Mouse (Mus musculus): ENCODE data around the gene Arntl. TPM values are rescaled to one million over a fixed set of nuclear protein-coding genes. Genes with fewer than 3 reads are reported as not detected.
"Not testable (repeated sequence)": the region's sequence is repeated elsewhere in the genome, so short reads cannot be mapped to it uniquely, and the experiment has no call there.

The Arntl gene
- polyA plus RNA-seq, 1 experiment from 2014 or later = 14.6 TPM

DNA sequence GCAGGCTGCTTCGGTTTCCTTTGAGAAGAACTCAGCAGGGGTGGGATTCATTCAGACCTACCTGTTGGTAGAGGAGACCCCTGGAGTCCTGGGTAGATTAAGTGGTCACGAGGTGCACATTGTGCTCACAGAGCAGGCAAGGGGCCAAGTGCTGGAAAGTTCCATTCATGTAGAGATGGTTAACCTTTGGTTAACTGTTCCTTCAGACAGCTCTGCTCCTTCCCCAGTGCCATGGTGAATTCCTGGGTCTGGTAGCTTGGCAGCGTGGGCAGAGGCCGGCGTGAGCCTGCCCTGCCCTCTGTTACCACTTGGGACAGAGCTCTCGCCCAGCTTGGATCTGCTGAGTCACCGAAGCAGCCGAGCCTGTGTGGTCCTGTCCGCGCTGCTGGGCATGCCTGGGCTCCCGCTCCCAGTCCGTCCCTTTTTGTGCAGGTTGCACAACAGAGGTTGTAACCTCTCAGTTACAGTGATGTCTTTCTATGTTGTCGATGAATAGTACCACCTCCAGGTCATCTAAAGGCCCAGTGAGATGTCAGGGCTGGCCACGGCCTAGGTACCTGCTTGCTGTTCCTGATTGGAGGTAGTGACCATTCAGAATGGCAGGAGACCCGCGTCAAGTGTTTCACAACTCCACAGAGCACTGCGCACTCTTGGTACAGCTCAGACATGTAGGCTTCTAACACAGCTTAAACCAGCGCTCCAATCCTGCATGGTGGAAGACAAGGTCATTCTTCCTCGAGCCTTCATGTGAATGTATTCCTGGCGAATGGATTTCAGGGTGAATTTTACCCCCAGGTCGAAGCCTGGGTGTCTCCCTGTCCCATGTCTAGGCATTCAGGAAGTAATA lies 53.3 kb downstream of the Arntl start:
- WGBS = 78% methylated on average over 21 of the region's 21 CpGs
- Histone ChIP-seq H3K36me3 (ENCODE audit: control insufficient read depth, insufficient read depth, low read length) (no peaks in the 10 kb centered on the region), H3K9me3 (ENCODE audit: control insufficient read depth, low read depth, low read length) (no peaks in the 10 kb centered on the region), H3K9ac (replicated peaks; ENCODE audit: low read depth, low read length) (no peak overlapping the region), H3K27me3 (ENCODE audit: control insufficient read depth, insufficient read depth, low read length) (no peaks in the 10 kb centered on the region), H3K4me2 (replicated peaks; ENCODE audit: low read depth, low read length) (no peak overlapping the region), H3K27ac (ENCODE audit: low read length) (no peak overlapping the region), H3K4me1 (ENCODE audit: control insufficient read depth, insufficient read depth, low read length) (no peaks in the 10 kb centered on the region), H3K4me3 (ENCODE audit: low read depth, low read length) (no peak overlapping the region)
- no peak for ATAC-seq (ENCODE audit: insufficient number of reproducible peaks, insufficient read depth, low FRiP score, low read depth)

DNA sequence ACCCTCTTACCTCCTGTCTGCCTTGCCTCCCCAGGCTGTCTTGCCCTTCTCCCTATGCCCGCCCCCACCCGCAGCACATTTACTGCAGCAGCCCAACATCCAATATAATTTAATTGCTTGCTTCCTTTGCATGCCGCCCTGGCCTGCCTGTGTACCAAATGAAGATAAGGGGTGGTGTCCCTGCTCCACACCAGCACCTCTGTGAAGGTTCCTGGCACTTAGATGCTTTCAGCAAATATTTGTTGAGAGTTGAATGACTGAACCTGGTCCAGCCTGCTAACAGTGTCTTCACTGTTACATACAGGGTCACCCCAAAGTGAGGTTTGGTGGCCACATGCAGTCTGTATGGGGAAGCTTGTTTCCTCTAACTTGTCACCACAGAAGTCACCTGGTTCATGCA lies 54.4 kb downstream of the Arntl start:
- Histone ChIP-seq H3K27me3 (ENCODE audit: control insufficient read depth, insufficient read depth, low read length) (no peaks in the 10 kb centered on the region), H3K4me1 (ENCODE audit: control insufficient read depth, insufficient read depth, low read length) (no peaks in the 10 kb centered on the region), H3K4me3 (ENCODE audit: low read depth, low read length) (no peak overlapping the region), H3K36me3 (ENCODE audit: control insufficient read depth, insufficient read depth, low read length) (no peaks in the 10 kb centered on the region), H3K9me3 (ENCODE audit: control insufficient read depth, low read depth, low read length) (no peaks in the 10 kb centered on the region), H3K27ac (ENCODE audit: low read length) (no peak overlapping the region), H3K9ac (replicated peaks; ENCODE audit: low read depth, low read length) (no peak overlapping the region), H3K4me2 (replicated peaks; ENCODE audit: low read depth, low read length) (no peak overlapping the region)
- ATAC-seq (ENCODE audit: insufficient number of reproducible peaks, insufficient read depth, low FRiP score, low read depth) = no peak
- WGBS = 68% methylated on average over 3 of the region's 3 CpGs

DNA sequence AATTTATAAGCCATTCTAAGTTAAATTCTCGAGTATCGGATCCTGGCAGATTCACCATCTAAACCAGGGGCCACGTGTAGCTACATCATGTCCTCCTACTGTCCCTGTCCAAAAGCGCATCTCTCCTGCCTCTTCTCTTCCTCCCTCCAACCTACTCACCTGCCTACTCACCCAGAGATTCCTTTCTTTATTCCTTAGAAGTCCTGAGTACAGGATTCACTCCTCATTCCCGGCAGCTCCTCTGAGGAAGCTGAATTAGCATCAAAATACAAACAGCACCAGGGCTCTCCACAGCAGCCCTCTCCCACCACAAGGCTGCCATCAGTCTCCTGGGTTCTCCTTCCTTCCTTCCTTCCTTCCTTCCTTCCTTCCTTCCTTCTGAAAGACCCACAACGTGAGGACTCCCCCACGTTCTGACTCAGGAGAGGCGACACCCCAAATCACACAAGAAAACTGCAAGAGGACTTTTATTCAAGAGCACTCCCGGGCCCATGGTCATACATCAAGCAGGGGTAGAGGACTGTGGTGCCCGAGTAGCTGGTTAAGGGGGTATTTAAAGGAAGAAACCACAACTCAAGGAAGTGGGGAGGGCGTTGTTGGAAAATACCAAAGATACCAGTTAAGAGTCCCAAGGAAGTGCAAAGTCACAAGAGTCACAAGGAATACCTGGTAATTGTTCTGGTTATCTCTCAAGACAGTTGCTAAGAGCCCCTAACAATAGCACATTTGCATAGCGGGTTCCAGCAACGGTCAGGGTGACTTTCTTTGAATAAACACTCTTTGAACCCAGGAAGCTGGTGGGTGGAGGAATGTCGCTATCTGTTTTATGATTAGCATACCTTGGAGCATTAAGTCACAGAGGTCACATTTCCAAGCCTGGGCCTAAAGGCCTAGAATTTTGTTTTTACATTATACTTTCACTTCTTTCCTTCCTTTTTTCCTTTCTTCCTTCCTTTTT lies 55.5 kb downstream of the Arntl start:
- not testable (repeated sequence) for H3K27me3 ChIP-seq (ENCODE audit: control insufficient read depth, insufficient read depth, low read length); H3K9me3 ChIP-seq (ENCODE audit: control insufficient read depth, low read depth, low read length); H3K4me3 ChIP-seq (ENCODE audit: low read depth, low read length); H3K9ac ChIP-seq (replicated peaks; ENCODE audit: low read depth, low read length); H3K36me3 ChIP-seq (ENCODE audit: control insufficient read depth, insufficient read depth, low read length); H3K27ac ChIP-seq (ENCODE audit: low read length); H3K4me2 ChIP-seq (replicated peaks; ENCODE audit: low read depth, low read length); H3K4me1 ChIP-seq (ENCODE audit: control insufficient read depth, insufficient read depth, low read length); ATAC-seq (ENCODE audit: insufficient number of reproducible peaks, insufficient read depth, low FRiP score, low read depth)
- 40% methylated on average over 14 of the region's 14 CpGs for whole genome bisulfite sequencing

DNA sequence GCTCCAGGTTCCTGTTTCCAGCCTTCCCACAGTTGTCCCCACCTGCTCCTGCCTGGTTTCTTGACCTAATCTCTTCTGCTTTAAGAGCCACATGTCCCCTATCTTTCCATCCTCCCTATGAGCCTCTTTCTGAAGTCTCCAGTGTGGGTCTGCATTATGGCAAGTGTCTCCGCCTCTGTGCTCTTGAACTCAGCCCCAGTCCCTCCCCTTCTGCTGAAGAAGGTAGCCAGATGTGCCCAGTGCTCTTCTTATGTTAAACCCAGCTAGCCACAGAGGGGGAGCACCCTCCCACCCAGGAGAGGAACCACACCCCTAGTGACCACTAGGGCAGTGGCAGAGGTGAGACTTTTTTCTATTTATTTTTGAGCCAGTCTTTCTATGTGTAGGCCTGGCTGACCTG lies 56.7 kb downstream of the Arntl start:
- Histone ChIP-seq H3K4me2 (replicated peaks; ENCODE audit: low read depth, low read length) (no peak overlapping the region), H3K27ac (ENCODE audit: low read length) (no peak overlapping the region), H3K4me3 (ENCODE audit: low read depth, low read length) (no peak overlapping the region), H3K4me1 (ENCODE audit: control insufficient read depth, insufficient read depth, low read length) (no peaks in the 10 kb centered on the region), H3K9ac (replicated peaks; ENCODE audit: low read depth, low read length) (no peak overlapping the region), H3K9me3 (ENCODE audit: control insufficient read depth, low read depth, low read length) (no peaks in the 10 kb centered on the region), H3K27me3 (ENCODE audit: control insufficient read depth, insufficient read depth, low read length) (no peaks in the 10 kb centered on the region), H3K36me3 (ENCODE audit: control insufficient read depth, insufficient read depth, low read length) (no peaks in the 10 kb centered on the region)
- 96% methylated on average over 1 of the region's 1 CpGs for WGBS
- no peak for ATAC-seq (ENCODE audit: insufficient number of reproducible peaks, insufficient read depth, low FRiP score, low read depth)

DNA sequence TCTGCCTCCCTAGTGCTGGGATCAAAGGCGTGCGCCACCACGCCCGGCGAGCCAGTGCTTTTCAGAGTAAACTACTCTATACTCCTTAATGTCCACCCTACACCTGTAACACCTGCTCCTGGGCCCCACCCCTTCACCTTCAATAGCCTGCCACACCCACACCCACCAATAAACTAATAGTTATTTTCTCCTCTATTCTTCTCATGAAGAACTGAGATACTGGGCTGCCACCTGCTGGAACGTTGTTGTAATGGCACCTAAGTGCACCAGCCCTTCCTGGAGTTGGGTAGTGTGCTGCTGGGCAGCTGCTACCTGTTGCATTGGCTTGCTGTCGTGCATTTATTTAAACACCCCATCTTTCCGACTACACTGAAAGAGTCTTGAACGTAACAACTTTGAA lies 61.0 kb downstream of the Arntl start:
- H3K4me1 ChIP-seq (ENCODE audit: control insufficient read depth, insufficient read depth, low read length) = peaks cover 7% of the 10 kb centered on the region
- H3K27me3 ChIP-seq (ENCODE audit: control insufficient read depth, insufficient read depth, low read length) = no peaks in the 10 kb centered on the region
- no peak overlapping the region for H3K4me2 ChIP-seq (replicated peaks; ENCODE audit: low read depth, low read length)
- no peak overlapping the region for H3K4me3 ChIP-seq (ENCODE audit: low read depth, low read length)
- WGBS = 73% methylated on average over 9 of the region's 9 CpGs
- H3K9me3 ChIP-seq (ENCODE audit: control insufficient read depth, low read depth, low read length) = no peaks in the 10 kb centered on the region
- no peak overlapping the region for H3K27ac ChIP-seq (ENCODE audit: low read length)
- no peak overlapping the region for H3K9ac ChIP-seq (replicated peaks; ENCODE audit: low read depth, low read length)
- no peak for ATAC-seq (ENCODE audit: insufficient number of reproducible peaks, insufficient read depth, low FRiP score, low read depth)
- no peaks in the 10 kb centered on the region for H3K36me3 ChIP-seq (ENCODE audit: control insufficient read depth, insufficient read depth, low read length)

DNA sequence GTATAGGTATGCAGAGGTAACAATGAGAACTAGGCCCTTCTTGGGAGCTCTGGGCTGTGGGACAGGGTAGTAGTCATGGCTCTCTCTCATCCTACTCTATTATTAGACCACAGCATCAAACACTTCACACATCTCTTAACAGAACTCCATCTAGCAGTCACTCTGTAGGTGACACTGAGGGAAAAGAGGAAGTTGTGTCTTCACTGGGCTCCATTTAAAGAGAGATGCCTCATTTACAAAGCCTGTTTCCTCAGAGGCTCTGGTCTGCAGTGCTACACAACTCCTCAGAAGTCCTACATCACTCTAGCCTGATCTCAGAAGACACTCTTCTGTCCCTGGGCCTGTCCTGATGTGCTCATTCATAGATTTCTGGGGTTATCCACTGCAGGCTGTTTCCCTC lies 61.8 kb downstream of the Arntl start:
- no peaks in the 10 kb centered on the region for H3K9me3 ChIP-seq (ENCODE audit: control insufficient read depth, low read depth, low read length)
- H3K4me2 ChIP-seq (replicated peaks; ENCODE audit: low read depth, low read length) = no peak overlapping the region
- no peaks in the 10 kb centered on the region for H3K36me3 ChIP-seq (ENCODE audit: control insufficient read depth, insufficient read depth, low read length)
- H3K4me3 ChIP-seq (ENCODE audit: low read depth, low read length) = no peak overlapping the region
- H3K4me1 ChIP-seq (ENCODE audit: control insufficient read depth, insufficient read depth, low read length) = peaks cover 7% of the 10 kb centered on the region
- no peak for ATAC-seq (ENCODE audit: insufficient number of reproducible peaks, insufficient read depth, low FRiP score, low read depth)
- H3K9ac ChIP-seq (replicated peaks; ENCODE audit: low read depth, low read length) = no peak overlapping the region
- H3K27me3 ChIP-seq (ENCODE audit: control insufficient read depth, insufficient read depth, low read length) = no peaks in the 10 kb centered on the region
- H3K27ac ChIP-seq (ENCODE audit: low read length) = no peak overlapping the region

DNA sequence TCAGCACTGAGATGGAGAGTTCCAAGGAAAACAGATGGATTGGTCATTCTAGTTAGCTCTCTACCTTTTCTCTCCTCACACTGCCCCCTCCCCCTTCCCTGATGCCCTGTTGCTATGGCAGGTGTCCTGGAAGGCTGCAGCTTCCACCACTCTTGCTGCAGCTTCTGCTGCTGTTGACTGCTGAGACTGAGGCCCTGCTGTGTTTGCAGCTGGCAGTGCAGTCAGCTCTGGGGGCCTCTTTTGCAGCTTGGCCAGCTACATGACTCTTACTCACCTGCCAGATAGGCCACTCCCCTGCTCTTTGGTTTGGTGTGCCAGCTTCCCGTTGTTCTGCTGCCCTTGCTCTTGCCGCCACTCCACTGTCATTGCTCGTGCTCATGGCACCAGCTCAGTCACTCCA lies 62.7 kb downstream of the Arntl start:
- H3K4me2 ChIP-seq (replicated peaks; ENCODE audit: low read depth, low read length) = no peak overlapping the region
- peaks cover 7% of the 10 kb centered on the region for H3K4me1 ChIP-seq (ENCODE audit: control insufficient read depth, insufficient read depth, low read length)
- H3K4me3 ChIP-seq (ENCODE audit: low read depth, low read length) = no peak overlapping the region
- ATAC-seq (ENCODE audit: insufficient number of reproducible peaks, insufficient read depth, low FRiP score, low read depth) = no peak
- H3K36me3 ChIP-seq (ENCODE audit: control insufficient read depth, insufficient read depth, low read length) = no peaks in the 10 kb centered on the region
- H3K27ac ChIP-seq (ENCODE audit: low read length) = no peak overlapping the region
- H3K27me3 ChIP-seq (ENCODE audit: control insufficient read depth, insufficient read depth, low read length) = no peaks in the 10 kb centered on the region
- H3K9me3 ChIP-seq (ENCODE audit: control insufficient read depth, low read depth, low read length) = no peaks in the 10 kb centered on the region
- WGBS = 75% methylated on average over 3 of the region's 3 CpGs
- H3K9ac ChIP-seq (replicated peaks; ENCODE audit: low read depth, low read length) = no peak overlapping the region

DNA sequence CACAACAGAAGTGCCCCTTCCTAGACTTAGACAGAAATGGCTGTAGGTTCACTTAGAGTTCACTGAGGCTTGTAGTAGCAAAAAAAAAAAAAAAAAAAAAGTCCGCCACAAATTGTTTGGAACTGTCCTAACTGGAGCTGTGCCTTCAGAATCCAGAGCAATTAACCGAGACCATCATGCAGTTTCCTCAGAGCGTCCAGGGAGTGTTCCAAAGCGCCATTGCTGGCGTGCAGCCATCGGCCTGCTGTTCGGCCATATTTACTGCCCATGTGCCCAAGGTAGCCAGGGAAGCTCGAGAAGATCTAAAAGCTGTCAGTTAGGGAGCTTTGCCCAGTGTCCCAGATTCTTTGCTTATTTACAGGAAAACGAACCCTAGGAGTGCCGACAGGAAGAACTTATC lies 63.3 kb downstream of the Arntl start:
- H3K9me3 ChIP-seq (ENCODE audit: control insufficient read depth, low read depth, low read length) = no peaks in the 10 kb centered on the region
- no peak overlapping the region for H3K4me2 ChIP-seq (replicated peaks; ENCODE audit: low read depth, low read length)

More for the DNA sequence above, 63.3 kb downstream of the Arntl start:
- 68% methylated on average over 10 of the region's 10 CpGs for WGBS
- no peak overlapping the region for H3K27ac ChIP-seq (ENCODE audit: low read length)
- no peak for ATAC-seq (ENCODE audit: insufficient number of reproducible peaks, insufficient read depth, low FRiP score, low read depth)
- H3K27me3 ChIP-seq (ENCODE audit: control insufficient read depth, insufficient read depth, low read length) = no peaks in the 10 kb centered on the region
- H3K4me3 ChIP-seq (ENCODE audit: low read depth, low read length) = no peak overlapping the region
- H3K36me3 ChIP-seq (ENCODE audit: control insufficient read depth, insufficient read depth, low read length) = no peaks in the 10 kb centered on the region
- H3K4me1 ChIP-seq (ENCODE audit: control insufficient read depth, insufficient read depth, low read length) = peaks cover 7% of the 10 kb centered on the region
- H3K9ac ChIP-seq (replicated peaks; ENCODE audit: low read depth, low read length) = no peak overlapping the region

Data from stomach, embryonic 14.5 days (tissue).